Mouse (Mus musculus) limb, embryonic 14.5 days (tissue): ENCODE results near the gene Clmn. TPM values are rescaled to one million over a fixed set of nuclear protein-coding genes. Genes with fewer than 3 reads are reported as not detected.

ENCODE experiments used
- ATAC-seq: fragments of 200-750 bp; cut with Nextera tagmentation; 2 replicates; pipeline ENCODE4 v1.8.0; 2017; ENCODE audit warnings: low read depth, moderate number of reproducible peaks, moderate TSS enrichment; ENCODE audit not compliant: low FRiP score
- DNase-seq: peaks from one replicate; pipeline ENCODE4 v3.0.0-alpha.2; 2015; ENCODE audit warnings: low spot score
- H3K27ac ChIP-seq: fragments of 300-500 bp; sonication (generic); replicated peaks from 2 replicates; pipeline ENCODE4 v1.5.1; 2014; ENCODE audit warnings: low read depth, mild to moderate bottlenecking, low read length, moderate library complexity, mixed read lengths
- H3K27me3 ChIP-seq: fragments of 300-500 bp; sonication (generic); 2 replicates; pipeline ENCODE4 v1.6.1; 2014; ENCODE audit warnings: low read length, mixed read lengths; ENCODE audit not compliant: control insufficient read depth, insufficient read depth
- H3K36me3 ChIP-seq: fragments of 300-500 bp; sonication (generic); 2 replicates; pipeline ENCODE4 v1.6.1; 2014; ENCODE audit warnings: mild to moderate bottlenecking, low read length, moderate library complexity, mixed read lengths; ENCODE audit not compliant: control insufficient read depth, insufficient read depth
- H3K4me1 ChIP-seq: fragments of 300-500 bp; sonication (generic); 2 replicates; pipeline ENCODE4 v1.6.1; 2014; ENCODE audit warnings: antibody characterized with exemption, low read length, mixed read lengths; ENCODE audit not compliant: control insufficient read depth, insufficient read depth
- H3K4me2 ChIP-seq: fragments of 300-500 bp; sonication (generic); replicated peaks from 2 replicates; pipeline ENCODE4 v1.6.1; 2014; ENCODE audit warnings: low read depth, mild to moderate bottlenecking, low read length, moderate library complexity; ENCODE audit not compliant: severe bottlenecking
- H3K4me3 ChIP-seq: fragments of 300-500 bp; sonication (generic); replicated peaks from 2 replicates; pipeline ENCODE4 v1.5.1; 2014; ENCODE audit warnings: low read length
- H3K9ac ChIP-seq: fragments of 300-500 bp; sonication (generic); 2 replicates; pipeline ENCODE4 v1.6.1; 2014; ENCODE audit warnings: mild to moderate bottlenecking, low read depth, low read length, moderate library complexity; ENCODE audit not compliant: severe bottlenecking
- H3K9me3 ChIP-seq: fragments of 300-500 bp; sonication (generic); 2 replicates; pipeline ENCODE4 v1.6.1; 2016; ENCODE audit warnings: low read length; ENCODE audit not compliant: control insufficient read depth
- POLR2A ChIP-seq: fragments of 200-500 bp; IDR thresholded peaks from 2 replicates; pipeline ENCODE4 v1.8.0; 2012; ENCODE audit warnings: inconsistent platforms, mild to moderate bottlenecking, moderate library complexity, borderline replicate concordance; ENCODE audit not compliant: insufficient read depth, insufficient read length; ENCODE audit errors: extremely low read depth
- WGBS: fragments of 180-500 bp; shearing (Covaris S2); extraction: QIAGEN DNeasy Blood & Tissue Kit; methylation state at CpG from one replicate; pipeline ENCODE4 v1.1.7; 2014; 5-methylcytosine and 5-hydroxymethylcytosine counted together
- polyA plus RNA-seq, 2 experiments: library from polyadenylated mRNA; depleted of rRNA in 1 of 2; stranded (reverse) in 1 of 2; unstranded in 1 of 2; fragments of >200 nt; fragmentation: Nextera tagmentation in 1 of 2; extraction: Ambion mirVana in 1 of 2; gene quantifications; 2 replicates each; pipeline versions ENCODE4 v1.2.1 to v1.2.3; 2012 to 2014

The Clmn gene
- polyA plus RNA-seq (2012; rRNA removed) (8.1 and 9.0 TPM in 2 replicates), polyA plus RNA-seq (2014; fragmentation: Nextera tagmentation; extraction: Ambion mirVana) (2.9 and 3.9 TPM in 2 replicates)

GRCm38 (mm10) chr12:104864439-104865165 lies at the start of gene Clmn:
Gene Clmn, minus strand, starts transcription at chr12:104865076.
- ATAC-seq (peak; percentile 31), DNase-seq (peak; percentile 31)
- Histone ChIP-seq H3K27me3 (no peaks in the 10 kb centered on the region), H3K36me3 (no peaks in the 10 kb centered on the region), H3K4me3 (peak within 1 kb of the TSS; percentile 76), H3K4me1 (no peaks in the 10 kb centered on the region), H3K4me2 (peak within 1 kb of the TSS; percentile 87), H3K9ac (peak within 1 kb of the TSS; percentile 87), H3K27ac (0 out of 2 replicates have a peak within 1 kb of the TSS, but pooled peaks have one; percentile 38), H3K9me3 (no peaks in the 10 kb centered on the region)
- under 1% methylated on average over 35 of the region's 80 CpGs for WGBS
- no peak for TF ChIP-seq POLR2A

- Histone ChIP-seq H3K27ac (no peak overlapping the region), H3K9me3 (no peaks in the 10 kb centered on the region), H3K36me3 (no peaks in the 10 kb centered on the region), H3K4me1 (peaks cover 6% of the 10 kb centered on the region), H3K9ac (no peak overlapping the region), H3K27me3 (no peaks in the 10 kb centered on the region), H3K4me2 (no peak overlapping the region), H3K4me3 (no peak overlapping the region)
- ATAC-seq (no peak), DNase-seq (no peak)
- no peak for TF ChIP-seq POLR2A
- 76% methylated on average over 3 of the region's 3 CpGs for WGBS
Measured at GRCm38 (mm10) chr12:104912990-104913389, 48.1 kb upstream of the Clmn start.

- no peak; the same call in 1 of the 2 replicates for ATAC-seq
- Histone ChIP-seq H3K27ac (no peak overlapping the region), H3K36me3 (no peaks in the 10 kb centered on the region), H3K9me3 (no peaks in the 10 kb centered on the region), H3K27me3 (no peaks in the 10 kb centered on the region), H3K4me1 (peaks cover 6% of the 10 kb centered on the region), H3K4me3 (no peak overlapping the region), H3K9ac (no peak overlapping the region), H3K4me2 (no peak overlapping the region)
- no peak for TF ChIP-seq POLR2A
- DNase-seq: no peak
- 63% methylated on average over 10 of the region's 10 CpGs for WGBS
Measured at GRCm38 (mm10) chr12:104912281-104912933, 47.5 kb upstream of the Clmn start.

- H3K36me3 ChIP-seq: no peaks in the 10 kb centered on the region
- TF ChIP-seq POLR2A: no peak
- H3K27me3 ChIP-seq: no peaks in the 10 kb centered on the region
- WGBS: 91% methylated on average over 4 of the region's 4 CpGs
- no peak overlapping the region for H3K4me3 ChIP-seq
- no peak overlapping the region for H3K9ac ChIP-seq
- DNase-seq (no peak), ATAC-seq (no peak)
- H3K27ac ChIP-seq: no peak overlapping the region
- H3K9me3 ChIP-seq: peaks cover 3% of the 10 kb centered on the region; the same call in 1 of the 2 replicates
- peaks cover 6% of the 10 kb centered on the region for H3K4me1 ChIP-seq
- no peak overlapping the region for H3K4me2 ChIP-seq
Measured at GRCm38 (mm10) chr12:104909750-104910149, 44.9 kb upstream of the Clmn start.

- 71% methylated on average over 4 of the region's 5 CpGs for WGBS
Measured at GRCm38 (mm10) chr12:104908986-104909385, 44.1 kb upstream of the Clmn start.

More at GRCm38 (mm10) chr12:104908986-104909385, 44.1 kb upstream of the Clmn start:
- Histone ChIP-seq H3K36me3 (no peaks in the 10 kb centered on the region), H3K4me1 (peaks cover 13% of the 10 kb centered on the region), H3K9ac (no peak overlapping the region), H3K27me3 (no peaks in the 10 kb centered on the region), H3K4me3 (no peak overlapping the region), H3K27ac (no peak overlapping the region), H3K4me2 (no peak overlapping the region), H3K9me3 (peaks cover 3% of the 10 kb centered on the region; the same call in 1 of the 2 replicates)
- ATAC-seq (no peak), DNase-seq (no peak)
- no peak for TF ChIP-seq POLR2A
